Mouse (Mus musculus) spleen, postnatal 4 days (tissue): ENCODE data around the gene Tmem131.

Experiments
- DNase-seq, 2 experiments: peaks; one replicate each; pipeline ENCODE4 v3.0.0; 2022; ENCODE audit warnings: low spot score in 2 of 2

The Tmem131 gene

DNA sequence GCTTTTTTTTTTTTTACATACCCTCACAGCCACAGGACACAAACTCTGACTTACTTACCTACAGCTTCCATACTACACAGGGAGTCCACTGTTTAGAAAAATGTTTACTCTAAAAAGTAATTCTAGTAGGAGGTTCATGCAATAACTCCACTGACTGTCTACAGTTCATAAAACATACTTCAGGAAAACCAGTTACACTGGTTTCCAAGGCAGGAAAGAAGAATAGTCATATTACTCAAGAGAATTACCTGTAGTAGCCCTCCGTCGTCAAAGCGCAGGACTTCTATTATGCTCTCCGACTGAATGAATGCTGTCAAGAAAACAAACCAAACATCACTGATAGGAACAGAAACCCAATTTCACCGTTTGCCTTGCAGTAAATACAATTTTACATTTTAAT, 54.5 kb downstream of the Tmem131 start:
- DNase-seq, result no peak

DNA sequence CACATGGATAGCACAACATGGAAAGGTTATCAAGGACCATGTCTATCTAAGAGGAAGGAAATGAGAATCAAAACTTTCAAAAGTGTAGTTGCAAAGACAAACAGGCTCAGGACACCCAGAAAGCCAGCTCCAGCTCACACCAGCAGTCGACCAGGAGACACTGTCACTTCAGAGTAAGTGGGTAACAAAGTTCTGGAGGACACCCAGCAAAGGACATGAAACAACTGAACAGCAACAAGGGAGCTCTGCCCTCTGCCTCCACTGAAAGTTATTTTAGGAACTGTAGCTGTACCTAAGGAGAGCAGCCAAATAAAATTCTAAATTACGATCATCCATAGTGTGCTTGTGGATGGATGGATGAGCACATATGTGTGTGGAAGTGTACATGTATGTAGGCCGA, 56.3 kb downstream of the Tmem131 start:
- DNase-seq, result no peak

DNA sequence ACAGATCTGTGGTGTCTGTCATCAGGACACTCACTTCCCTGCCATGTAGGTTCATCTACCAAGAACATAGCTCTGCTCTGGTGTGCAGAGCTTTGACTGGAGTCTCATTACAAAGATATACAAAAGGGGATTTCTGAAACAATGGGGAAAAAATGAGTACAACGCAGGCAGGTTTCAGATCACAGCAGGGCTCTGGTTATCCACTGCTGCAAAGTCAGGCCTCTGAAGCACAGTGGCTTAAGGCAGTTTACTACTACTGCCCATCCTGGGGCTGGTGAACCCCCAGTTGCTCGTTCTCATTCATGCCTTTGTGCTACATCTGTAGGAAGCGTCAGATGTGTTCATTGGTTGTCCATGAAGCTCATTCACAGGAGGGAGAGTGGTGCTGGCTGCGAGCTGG, 57.0 kb downstream of the Tmem131 start:
- DNase-seq, result no peak

DNA sequence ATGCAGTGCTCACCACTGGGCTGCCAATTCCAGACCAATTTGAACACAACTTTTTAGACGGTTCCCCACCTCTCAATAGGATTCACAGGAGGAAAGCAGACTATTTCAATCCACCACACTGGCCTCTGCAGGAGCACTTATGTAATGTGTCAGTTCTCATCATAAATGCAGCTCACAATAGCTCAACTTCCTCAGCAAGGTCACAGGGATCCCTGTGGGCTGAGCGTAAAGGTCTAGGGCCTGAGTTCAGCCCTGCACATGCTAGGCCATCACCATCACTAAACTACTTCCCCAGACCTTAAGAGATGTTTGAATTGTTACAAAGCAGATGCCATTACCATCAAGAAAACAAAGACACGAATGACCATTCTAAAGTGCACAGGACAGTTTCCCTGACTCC, 58.9 kb downstream of the Tmem131 start:
- DNase-seq, result no peak

DNA sequence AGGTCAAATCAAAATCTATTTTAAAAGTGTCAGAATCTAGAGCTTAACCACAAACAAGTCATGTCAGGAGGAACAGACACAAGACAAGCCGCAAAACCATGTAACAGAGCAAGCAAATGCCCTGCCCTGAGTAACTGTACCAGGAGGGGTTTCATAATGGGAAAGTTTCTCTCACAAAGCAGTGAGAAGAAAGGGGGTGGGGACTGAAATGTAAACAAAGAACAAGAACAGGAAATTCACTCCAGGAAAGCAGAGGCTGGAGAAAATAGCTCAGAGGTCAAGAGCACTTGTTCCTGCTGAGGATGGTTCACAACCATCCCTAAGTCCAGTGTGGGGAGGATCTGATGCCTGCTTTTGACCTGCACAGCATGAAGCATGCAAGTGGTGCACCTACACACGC, 59.7 kb downstream of the Tmem131 start:
- no peak for DNase-seq

DNA sequence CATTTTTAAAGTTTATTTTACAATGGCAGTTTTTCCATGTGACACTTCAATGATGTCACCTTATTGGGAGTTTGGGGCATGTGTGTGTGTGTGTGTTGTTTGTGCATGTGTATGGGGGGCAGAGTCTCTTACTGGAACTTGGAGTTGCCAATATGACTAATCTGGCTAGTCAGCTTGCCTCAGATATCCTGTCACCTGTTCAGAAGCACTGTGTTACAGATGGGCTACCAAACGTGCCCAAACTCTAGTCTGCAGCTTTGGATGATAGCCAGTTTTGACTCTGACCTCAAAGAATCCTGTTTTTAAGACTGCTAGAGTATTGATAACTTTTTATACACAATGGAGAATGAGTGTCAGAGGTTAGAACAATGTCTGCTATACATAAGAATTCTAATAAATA, 64.3 kb downstream of the Tmem131 start:
- no peak for DNase-seq

DNA sequence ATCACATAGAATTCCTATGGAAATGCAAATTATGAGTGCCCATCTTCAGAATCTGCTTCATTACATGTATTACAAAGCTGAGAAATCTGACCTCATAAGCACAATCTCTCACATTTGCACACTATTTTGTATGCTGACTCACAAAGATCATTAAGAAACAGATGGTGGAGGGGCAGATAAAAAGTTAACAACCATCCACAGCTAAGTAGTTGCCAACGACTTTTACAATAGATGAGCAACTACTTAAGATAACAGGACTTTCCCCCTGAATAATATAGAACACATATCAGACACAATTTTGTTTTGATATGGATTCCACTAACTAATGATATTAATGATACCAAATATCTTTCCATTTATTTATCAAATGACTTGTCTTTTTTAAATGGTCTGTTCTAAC, 66.3 kb downstream of the Tmem131 start:
- DNase-seq, result no peak

DNA sequence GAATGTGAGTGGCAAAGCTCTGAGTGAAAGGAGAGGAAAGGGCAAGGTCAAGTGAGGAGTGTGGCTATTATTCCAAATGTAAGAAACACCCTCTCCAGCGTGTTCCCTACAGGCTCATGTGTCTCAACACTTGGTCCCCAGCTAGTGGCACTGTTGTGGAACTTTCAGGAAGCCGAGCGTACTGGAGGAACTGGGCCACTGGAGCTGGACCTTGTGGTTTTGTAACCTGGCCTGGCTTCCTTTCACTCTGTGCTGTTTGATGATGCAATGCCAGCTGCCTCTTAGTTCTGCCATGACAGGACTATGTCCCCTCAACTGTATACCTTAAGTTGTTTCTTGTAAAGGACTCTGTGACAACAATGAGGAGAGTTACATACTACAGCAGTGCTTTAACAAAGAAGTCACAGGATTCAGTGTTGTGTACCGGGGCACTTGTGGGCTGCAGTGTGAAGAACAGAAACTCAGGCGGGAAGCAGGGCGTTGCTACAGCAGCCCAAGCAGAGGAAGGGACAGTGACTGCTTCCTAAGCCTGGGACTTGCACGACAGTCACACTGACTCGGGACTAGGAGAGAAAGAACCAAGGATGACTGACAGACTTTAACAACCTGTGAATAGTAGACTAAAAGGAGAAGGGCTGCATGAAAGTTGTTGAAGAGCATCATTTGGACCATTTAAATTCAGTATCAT, 68.4 kb downstream of the Tmem131 start:
- DNase-seq, result no peak

DNA sequence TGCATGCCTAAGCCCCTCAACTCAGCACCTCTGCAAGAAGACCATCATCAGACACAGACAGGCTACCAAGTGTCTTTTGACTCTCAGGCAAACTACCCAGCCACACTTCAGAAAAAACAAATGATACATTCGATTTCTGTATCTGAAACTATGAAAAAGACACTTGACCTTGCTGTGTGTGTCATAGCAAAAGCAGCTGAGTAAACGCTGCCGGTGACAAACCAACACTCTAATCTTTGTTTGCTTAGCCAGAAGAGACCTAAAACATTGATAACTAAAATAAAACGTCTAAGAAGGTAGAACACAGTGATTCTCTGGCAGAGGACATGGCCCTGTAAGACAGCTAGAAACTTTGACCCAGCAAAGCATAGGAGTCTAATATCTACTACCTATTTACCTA, 72.2 kb downstream of the Tmem131 start:
- DNase-seq, result no peak

DNA sequence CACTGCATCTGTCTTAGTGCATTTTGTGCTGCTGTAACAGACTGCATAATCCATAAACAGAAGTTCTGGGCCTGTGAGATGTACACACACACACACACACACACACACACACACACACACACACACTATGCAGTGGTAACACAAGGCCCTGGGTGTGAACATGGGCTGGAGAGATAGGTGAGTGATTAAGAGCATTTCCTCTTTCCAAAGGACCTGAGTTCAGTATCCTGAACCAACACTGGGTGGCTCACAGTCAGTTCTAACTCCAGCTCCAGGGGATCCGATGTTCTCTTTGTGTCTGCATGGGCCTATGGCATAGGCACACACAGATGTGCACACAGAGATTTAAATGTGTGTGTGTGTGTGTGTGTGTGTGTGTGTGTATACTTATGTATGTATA, 72.9 kb downstream of the Tmem131 start:
- DNase-seq, result no peak

DNA sequence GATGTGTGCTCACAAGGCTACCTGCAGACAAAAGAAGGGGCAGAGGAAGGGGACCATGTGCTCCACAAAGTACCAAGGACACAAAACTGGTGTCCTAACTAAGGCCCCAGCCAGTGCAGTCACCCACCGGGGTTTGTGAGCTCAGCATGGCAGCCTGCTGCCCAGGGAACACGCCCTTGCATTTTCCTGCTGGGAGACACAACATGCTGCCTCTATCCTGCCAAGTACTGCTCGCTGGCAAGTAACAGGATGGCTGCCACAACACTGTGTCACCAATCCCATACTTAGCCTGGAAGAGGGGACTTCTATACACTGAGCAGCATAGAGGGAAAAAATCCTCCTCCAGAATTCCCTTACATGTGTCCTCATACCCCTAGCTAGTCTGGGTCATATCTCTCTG, 78.7 kb downstream of the Tmem131 start:
- no peak for DNase-seq

DNA sequence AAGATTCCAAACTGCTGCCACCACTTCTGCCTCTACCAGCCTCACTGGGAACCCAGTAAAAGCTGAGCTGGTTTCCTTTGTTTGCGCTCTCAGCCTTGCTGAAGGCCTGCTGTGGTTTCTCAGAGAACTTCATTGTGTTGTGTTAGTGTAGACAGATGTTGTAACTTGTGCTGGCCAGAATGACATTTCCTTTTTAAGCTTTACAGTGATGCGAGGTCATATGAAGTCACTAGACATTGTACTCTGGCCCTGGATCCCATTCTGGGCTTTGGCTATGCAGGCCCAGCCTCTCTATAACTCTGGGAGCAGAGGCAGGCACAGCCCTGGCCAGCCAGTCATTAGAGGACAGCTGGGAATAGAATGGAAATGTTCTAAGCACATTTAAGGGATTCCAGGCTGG, 81.7 kb downstream of the Tmem131 start:
- no peak for DNase-seq

DNA sequence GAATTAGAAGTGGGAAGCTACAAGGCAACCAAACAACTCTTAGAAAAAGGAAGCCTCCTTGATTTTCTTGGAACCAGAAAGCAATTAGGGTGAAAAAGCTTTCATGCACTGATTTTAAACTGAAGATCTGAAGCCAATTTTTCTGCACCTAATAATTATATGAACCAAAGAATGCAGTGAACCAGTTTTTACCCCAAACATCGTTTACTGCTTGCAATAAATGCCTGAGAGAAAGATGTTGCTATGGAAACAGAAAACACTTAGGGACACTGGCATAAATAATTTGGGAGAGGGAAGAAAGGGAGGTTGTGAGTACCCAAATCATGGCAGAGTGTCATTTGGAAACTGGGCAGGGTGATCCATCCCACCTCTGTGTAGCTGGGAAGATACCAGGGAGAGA, 82.6 kb downstream of the Tmem131 start:
- no peak for DNase-seq

DNA sequence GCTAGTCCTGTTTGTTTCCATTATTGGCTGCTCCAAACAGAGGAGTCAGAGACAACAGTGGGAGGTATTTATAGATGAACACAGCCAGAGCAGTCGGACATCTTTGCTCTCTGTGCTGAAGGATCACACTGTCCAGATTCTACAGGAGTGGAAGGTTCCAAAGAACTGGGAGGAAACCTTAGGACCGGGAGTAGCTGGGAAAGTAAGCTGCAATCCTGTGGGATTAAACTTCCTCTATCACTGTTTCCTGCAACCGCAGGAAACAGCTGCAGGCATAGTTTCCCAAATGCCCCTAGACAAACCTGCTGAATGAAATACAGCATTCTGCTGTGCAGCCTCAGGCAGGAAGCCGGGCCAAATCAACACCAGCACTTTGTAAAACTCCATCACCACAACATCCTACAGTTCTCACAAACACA, 83.0 kb downstream of the Tmem131 start:
- no peak for DNase-seq

DNA sequence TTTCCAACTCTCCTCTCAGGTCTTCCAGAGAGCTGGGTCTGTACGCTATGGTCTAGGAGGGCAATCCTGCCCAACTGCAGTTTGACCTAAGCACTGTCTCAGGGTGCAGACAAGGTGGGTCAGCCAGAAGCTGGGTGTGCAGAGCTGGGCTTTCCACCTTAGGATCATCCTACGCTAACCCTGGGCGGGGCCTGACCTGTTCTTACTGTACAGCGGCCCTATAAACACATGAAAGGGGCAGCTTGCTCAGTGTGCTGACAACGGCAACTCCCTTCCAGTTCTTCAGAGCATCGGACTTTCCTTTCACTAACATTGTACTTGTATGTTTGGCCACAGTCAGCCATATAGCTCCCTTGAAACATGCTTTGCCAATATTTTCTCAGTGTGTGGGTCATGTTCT, 86.4 kb downstream of the Tmem131 start:
- DNase-seq, result no peak

DNA sequence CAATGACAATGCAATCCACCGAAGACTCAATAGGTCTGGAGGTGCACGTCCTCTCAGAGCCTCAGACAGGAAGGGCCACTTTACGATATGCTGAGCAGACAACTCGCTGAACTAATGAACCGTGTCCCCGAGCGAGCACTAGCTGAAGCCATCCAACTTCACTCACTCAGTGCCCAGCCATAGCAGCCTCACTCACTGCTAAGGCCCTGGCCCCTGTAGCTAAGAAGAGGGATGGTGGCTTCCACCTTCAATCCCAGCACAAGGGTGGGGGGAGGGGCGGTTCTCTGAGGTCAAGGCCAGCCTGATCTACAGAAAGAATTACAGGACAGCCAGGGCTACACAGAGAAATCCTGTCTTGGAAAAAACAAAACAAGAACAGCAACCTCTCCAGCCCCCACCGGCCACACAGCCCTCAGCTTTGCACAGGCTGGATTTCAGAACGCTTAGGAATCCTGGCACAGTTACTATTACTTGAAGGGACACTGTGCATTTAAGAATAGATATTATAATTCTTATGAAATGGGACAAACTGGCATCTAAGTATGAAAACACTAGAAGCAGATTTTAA, 89.2 kb downstream of the Tmem131 start:
- no peak for DNase-seq

DNA sequence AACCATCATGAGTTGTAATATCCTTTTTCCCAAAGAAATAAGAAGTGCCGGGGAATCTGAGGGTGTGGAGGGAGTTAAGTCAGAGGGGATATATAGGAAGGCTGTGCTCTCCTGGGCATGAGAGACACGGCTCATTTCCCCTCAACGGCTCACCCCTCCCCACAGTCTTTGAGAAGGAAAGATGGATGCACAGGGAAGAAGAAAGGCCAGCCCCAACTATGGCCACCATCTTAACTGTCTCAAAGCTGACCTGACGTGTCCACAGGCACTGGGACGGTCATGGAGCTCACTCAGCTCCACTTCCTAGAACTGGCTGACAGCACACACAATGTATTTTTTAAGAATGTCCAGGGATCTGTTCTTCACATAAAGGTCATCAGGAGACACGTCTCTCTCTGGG, 91.4 kb downstream of the Tmem131 start:
- no peak for DNase-seq

DNA sequence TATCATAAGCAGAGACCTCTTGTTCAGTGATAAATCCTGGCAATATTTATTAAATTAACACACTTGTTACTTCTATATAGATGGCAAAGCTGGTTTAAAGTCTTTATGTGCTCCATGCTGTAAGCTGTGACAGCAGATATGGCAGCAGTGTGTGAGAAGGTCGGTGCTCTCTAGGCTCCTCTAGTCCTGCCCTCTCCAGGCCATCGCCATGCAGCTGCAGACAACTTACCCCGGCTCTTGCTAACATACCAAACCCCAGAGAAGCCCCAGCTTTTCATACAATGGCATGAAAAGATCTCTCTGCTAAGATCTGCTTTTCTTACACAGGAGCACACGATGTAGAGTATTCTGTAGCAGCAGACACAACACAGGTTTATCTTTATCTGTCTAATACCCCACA, 92.1 kb downstream of the Tmem131 start:
- DNase-seq, result no peak

DNA sequence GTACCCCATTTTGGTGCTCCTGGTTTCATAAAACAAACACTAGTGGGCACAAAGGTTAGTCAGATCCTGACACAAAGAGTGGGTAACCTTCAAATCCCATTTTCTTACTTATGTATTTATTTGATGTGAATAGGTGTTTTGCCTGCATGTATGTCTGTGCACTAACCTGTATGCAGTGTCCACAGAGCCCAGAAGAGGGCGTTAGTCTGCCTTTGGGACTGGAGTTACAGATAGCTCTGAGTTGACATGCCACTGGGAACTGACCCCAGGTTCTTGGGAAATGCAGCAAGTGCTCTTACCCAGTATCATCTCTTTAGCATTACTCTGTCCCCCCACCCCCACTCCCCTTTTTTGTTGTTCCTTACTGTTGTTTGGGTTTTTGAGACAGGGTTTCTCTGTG, 95.4 kb downstream of the Tmem131 start:
- no peak for DNase-seq

DNA sequence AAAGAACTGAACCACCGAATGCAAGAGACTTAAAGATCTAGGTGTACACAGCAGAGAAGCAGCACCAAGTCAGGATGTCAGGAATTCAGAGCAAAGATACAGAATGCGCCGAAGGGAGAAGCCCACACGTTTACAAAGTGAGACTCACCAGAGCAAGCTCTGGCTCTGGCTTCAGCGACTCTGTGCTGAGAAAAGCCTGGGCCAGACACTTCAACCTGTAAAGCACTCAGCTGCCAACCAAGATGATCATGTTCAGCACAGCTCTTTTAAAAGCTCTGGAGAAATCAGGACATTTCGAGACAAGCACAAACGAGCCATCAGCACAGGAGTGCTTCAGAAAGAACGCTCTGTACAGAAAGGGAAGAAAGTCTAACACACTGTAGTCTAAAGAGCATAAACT, 96.2 kb downstream of the Tmem131 start:
- DNase-seq, result no peak

DNA sequence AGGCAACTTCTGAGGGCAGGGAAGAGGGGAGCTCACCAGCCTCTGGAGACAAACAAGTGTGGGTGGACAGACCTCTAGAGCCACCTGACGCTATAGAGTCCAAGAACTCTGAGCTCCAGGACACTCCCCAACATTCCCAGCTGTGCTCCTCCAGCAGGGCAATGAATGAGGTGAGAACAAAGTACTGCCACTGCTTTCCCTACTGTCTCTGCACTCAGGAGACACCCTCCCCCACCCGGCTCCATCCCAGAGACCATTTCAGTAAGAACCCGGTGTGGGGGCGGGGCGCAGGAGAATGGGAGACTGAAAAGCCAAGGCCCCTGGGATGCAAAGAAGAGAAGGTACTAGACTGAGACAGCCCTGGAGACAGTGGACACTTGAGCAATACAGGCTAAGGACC, 98.4 kb downstream of the Tmem131 start:
- DNase-seq, result peak in 1 of 2 experiments; percentile 53

DNA sequence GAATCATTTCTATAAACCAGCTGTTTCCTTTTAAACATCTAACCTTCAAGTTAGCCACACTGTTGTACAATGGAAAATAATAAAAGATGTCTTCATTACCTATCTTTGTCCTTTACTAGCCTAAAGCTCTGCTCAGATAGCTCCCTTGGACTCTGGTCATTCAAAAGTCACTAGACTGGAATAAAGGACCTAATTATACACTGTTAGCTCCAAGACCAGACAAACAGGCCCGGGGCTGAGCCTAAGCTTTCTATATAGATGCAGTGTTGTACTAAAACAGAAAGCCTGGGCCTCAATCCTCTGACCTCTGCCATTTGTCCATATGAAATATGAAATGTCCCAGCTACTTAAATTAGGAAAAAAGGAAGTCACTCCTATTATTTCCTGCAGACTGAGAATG, 101.7 kb downstream of the Tmem131 start:
- DNase-seq, result no peak

DNA sequence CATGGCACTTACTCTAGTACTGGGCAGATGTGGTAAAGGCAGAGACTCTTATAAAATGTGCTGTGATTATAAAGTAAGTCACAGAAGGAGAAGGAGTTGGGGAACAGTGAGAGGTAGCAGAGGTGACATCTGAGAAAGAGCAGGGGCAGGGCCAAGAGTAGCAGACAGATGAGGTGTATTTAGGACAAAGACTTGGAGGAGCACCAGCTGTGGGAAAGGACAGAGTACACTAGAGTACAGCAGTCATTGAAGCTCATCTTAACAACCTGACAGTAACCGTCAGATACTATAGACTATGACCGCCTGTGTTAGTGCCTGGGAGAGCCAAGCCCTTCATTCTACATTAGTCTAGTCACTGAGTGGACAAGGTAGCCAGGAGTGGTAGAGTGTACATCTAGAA, 102.5 kb downstream of the Tmem131 start:
- DNase-seq, result no peak

DNA sequence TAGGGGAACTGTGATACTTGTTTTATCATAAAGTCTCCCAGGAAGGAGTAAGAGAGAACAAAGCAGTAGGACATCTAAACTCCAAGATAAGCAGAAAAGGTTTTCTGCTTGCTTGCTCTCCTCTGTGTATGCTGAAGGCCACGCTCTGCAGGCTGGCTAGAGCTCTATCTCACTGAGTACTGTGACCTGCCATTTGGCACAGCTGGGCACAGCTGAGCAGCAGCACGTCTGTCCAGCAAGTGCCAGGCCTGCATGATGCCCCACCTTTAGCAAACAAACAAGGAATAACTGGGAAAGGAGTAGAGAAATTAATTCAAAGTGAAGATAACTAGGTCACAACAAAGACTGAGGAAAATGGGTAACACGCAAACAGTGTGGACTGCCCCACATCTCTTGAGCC, 103.6 kb downstream of the Tmem131 start:
- no peak for DNase-seq
